Mouse (Mus musculus) megakaryocyte, embryonic 14.5 days (primary cell): ENCODE measurements around the gene Kiz. TPM values are rescaled to one million over a fixed set of nuclear protein-coding genes. Genes with fewer than 3 reads are reported as not detected.

Experiments
- H3K27me3 ChIP-seq: replicated peaks from 2 replicates; pipeline ENCODE3; 2012; ENCODE audit warnings: inconsistent platforms
- H3K36me3 ChIP-seq: replicated peaks from 2 replicates; pipeline ENCODE3; 2012; ENCODE audit warnings: low read length, inconsistent platforms, mixed read lengths
- H3K4me1 ChIP-seq: 2 replicates; pipeline ENCODE4 v1.6.1; 2012; ENCODE audit warnings: inconsistent platforms
- H3K4me3 ChIP-seq: replicated peaks from 2 replicates; pipeline ENCODE3; 2012; ENCODE audit warnings: moderate library complexity, mild to moderate bottlenecking, inconsistent platforms
- H3K9me3 ChIP-seq: 2 replicates; pipeline ENCODE4 v1.6.1; 2012; ENCODE audit warnings: inconsistent platforms
- FLI1 ChIP-seq: IDR thresholded peaks from 2 replicates; pipeline ENCODE4 v1.6.1; 2012; ENCODE audit warnings: low read length, inconsistent platforms, mixed read lengths
- GATA1 ChIP-seq: IDR thresholded peaks from 3 replicates; pipeline ENCODE4 v1.6.1; 2012; ENCODE audit warnings: mixed read lengths, low read length, inconsistent platforms, borderline replicate concordance
- polyA plus RNA-seq: library from polyadenylated mRNA; stranded (reverse); fragments of >175 nt; gene quantifications from 2 replicates; pipeline ENCODE4 v1.2.3, GENCODE M21; 2012; ENCODE audit warnings: low replicate concordance; ENCODE audit not compliant: insufficient read depth

The Kiz gene
- polyA plus RNA-seq, 1 experiment = 3.5 TPM

DNA sequence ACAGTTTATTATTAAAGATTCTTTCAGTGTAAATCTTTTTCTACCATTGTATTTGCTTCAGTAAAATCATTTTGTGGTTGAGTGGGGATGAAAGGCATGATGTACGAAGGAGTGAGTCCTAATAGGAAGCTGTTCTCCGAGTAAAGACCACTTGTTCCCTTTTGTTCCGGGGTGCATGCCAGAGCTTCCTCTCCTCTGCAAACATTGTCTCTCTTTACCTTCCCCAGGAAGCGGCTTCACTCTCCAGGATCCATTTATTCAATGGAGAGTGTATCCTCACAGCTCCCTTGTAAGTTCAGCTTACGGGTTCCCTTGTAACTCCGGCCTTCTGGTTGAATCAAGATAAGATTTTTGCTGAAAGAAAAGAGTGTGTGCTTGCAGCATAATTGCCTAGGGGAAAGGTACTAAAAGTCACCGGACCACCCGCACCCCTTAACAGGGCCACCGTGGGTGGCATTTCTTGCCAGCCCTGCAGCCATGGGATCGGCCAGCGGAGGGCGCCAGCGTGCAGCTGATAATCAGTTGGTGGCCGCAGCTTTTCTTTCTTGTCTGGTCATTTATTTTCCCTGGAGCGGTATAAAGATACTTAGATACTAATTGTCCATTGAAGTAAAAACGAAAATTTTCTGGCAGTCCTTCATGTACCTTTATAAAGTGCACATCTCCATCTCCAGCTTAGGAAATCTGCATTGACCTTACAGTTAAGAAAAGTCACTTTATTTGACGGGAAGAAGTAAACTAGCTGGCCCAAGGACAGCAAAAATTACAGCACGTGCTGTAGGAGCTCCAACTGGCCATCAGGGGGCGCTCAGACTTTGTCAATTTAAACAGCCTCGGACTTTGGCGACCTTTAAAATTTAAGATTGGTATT lies 103.5 kb downstream of the Kiz start:
- Histone ChIP-seq H3K27me3 (no peaks in the 10 kb centered on the region), H3K9me3 (peaks cover 6% of the 10 kb centered on the region; the same call in 1 of the 2 replicates), H3K4me1 (peaks cover 3% of the 10 kb centered on the region; the same call in 1 of the 2 replicates), H3K4me3 (peak overlapping the region; percentile 62), H3K36me3 (peaks cover 2% of the 10 kb centered on the region)
- TF ChIP-seq FLI1 (no peak), GATA1 (no peak)

GRCm38 (mm10) chr2:146975024-146975423 lies 119.4 kb downstream of the Kiz start:
- H3K9me3 ChIP-seq = no peaks in the 10 kb centered on the region
- no peak overlapping the region for H3K4me3 ChIP-seq
- no peaks in the 10 kb centered on the region for H3K4me1 ChIP-seq
- TF ChIP-seq FLI1 (no peak), GATA1 (no peak)
- H3K36me3 ChIP-seq = peaks cover 3% of the 10 kb centered on the region
- H3K27me3 ChIP-seq = peaks cover 3% of the 10 kb centered on the region

GRCm38 (mm10) chr2:146975453-146976028 lies 119.9 kb downstream of the Kiz start:
- Histone ChIP-seq H3K4me3 (no peak overlapping the region), H3K27me3 (peaks cover 3% of the 10 kb centered on the region), H3K9me3 (no peaks in the 10 kb centered on the region), H3K4me1 (no peaks in the 10 kb centered on the region), H3K36me3 (no peaks in the 10 kb centered on the region)
- TF ChIP-seq GATA1 (no peak), FLI1 (no peak)

DNA sequence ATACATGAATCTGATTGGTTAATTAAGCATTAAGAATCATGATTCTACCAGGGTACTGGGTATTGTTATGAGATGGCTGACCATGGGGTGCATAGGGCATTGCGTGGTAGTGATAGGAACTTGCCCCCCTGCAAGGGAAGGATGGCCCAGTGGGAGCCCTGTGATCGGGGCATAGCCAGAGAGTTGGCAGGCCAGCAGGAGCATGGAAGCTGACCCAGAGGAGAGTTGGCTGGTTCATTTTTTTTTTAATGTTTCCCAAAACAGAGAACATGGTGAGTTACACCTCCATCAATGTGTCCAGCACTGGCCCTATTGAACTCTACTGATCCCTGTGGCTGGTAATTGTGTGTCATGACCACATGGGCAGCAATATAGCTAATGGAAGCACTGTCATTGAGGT lies 127.1 kb downstream of the Kiz start:
- TF ChIP-seq FLI1 = no peak
- no peak for TF ChIP-seq GATA1
- peaks cover 13% of the 10 kb centered on the region for H3K9me3 ChIP-seq
- H3K27me3 ChIP-seq = peaks cover 5% of the 10 kb centered on the region
- no peaks in the 10 kb centered on the region for H3K36me3 ChIP-seq
- H3K4me1 ChIP-seq = no peaks in the 10 kb centered on the region
- H3K4me3 ChIP-seq = no peak overlapping the region

- Histone ChIP-seq H3K27me3 (peaks cover 5% of the 10 kb centered on the region), H3K4me1 (no peaks in the 10 kb centered on the region), H3K4me3 (no peak overlapping the region), H3K36me3 (no peaks in the 10 kb centered on the region), H3K9me3 (peaks cover 13% of the 10 kb centered on the region)
- TF ChIP-seq GATA1 (no peak), FLI1 (no peak)
These were observed 129.2 kb downstream of the Kiz start for GRCm38 (mm10) chr2:146984831-146985230.

- H3K36me3 ChIP-seq = no peaks in the 10 kb centered on the region
- H3K4me1 ChIP-seq = no peaks in the 10 kb centered on the region
- H3K9me3 ChIP-seq = peaks cover 13% of the 10 kb centered on the region
- H3K4me3 ChIP-seq = no peak overlapping the region
- TF ChIP-seq FLI1 (no peak), GATA1 (no peak)
- peaks cover 4% of the 10 kb centered on the region for H3K27me3 ChIP-seq
These were observed 130.1 kb downstream of the Kiz start for GRCm38 (mm10) chr2:146985807-146986206.

DNA sequence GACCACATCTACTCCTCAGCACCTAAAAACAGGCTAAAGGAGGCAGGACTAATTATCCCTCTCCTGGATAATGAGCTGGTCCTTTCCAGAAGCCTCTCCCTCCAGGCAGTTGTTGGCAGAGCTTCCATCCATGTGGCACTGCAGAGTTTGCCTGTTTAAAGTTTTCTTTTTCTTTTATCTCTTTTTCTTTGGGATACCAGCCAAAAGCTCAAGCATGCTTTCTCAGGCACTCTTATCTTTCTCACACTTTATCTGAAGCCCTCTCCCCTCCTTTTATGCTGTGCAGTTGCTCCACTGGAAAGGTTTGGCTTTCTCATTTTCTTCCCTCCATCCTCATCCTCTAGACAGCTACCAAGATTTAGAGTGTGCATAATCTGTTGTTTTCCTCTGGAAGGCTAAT lies 130.8 kb downstream of the Kiz start:
- Histone ChIP-seq H3K4me3 (no peak overlapping the region), H3K4me1 (no peaks in the 10 kb centered on the region), H3K9me3 (peaks cover 16% of the 10 kb centered on the region), H3K27me3 (peaks cover 4% of the 10 kb centered on the region), H3K36me3 (no peaks in the 10 kb centered on the region)
- no peak for TF ChIP-seq GATA1
- no peak for TF ChIP-seq FLI1

DNA sequence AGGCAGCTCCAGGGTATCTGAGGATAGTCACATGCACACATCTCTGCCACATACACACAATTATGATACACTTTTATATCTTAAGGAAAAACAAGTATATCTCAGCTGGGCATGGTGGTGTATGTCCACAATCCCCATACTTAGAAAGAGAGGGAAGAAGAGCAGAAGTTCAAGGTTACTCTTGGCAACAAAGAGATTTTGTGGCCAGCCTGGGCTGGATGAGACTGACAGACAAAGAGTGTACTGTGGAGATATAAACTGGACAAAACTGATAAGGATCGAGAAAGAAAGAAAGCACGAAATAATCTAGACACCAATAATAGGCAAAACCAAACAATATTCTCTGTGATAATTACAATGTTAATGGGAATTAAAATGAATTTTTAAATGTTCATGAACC lies 151.6 kb downstream of the Kiz start:
- TF ChIP-seq GATA1 (no peak), FLI1 (no peak)
- no peaks in the 10 kb centered on the region for H3K36me3 ChIP-seq
- no peaks in the 10 kb centered on the region for H3K9me3 ChIP-seq
- H3K27me3 ChIP-seq = no peaks in the 10 kb centered on the region
- peaks cover 25% of the 10 kb centered on the region for H3K4me1 ChIP-seq
- no peak overlapping the region for H3K4me3 ChIP-seq

DNA sequence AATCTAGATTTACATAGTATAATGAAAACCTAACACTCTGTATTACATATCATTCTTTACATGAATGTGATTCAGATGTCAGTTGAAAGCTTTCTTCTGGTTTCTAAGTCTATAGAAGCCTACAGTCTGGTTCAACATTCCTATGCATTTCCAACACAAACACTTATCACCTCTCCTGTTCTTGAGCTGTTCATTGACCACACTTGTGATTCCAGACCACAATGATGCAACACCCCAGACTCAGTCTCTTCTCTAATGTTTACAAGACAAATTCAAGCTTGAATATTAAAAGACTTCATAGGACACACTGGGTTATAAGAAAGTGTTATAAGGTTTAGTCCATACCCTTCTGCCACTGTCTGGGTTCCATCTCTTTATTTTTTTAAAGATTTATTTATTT lies 153.4 kb downstream of the Kiz start:
- Histone ChIP-seq H3K9me3 (no peaks in the 10 kb centered on the region), H3K36me3 (no peaks in the 10 kb centered on the region), H3K27me3 (no peaks in the 10 kb centered on the region), H3K4me3 (no peak overlapping the region), H3K4me1 (peaks cover 25% of the 10 kb centered on the region)
- TF ChIP-seq FLI1 (no peak), GATA1 (no peak)

- Histone ChIP-seq H3K27me3 (no peaks in the 10 kb centered on the region), H3K4me3 (no peak overlapping the region), H3K4me1 (peaks cover 29% of the 10 kb centered on the region), H3K9me3 (no peaks in the 10 kb centered on the region), H3K36me3 (no peaks in the 10 kb centered on the region)
- TF ChIP-seq FLI1 = no peak
- TF ChIP-seq GATA1 = no peak
These were observed 154.5 kb downstream of the Kiz start for GRCm38 (mm10) chr2:147010141-147010540.
